Mouse (Mus musculus) lung, adult 18-20 months (tissue): ENCODE results near the gene Cdk5rap2.
A peak's percentile ranks its signal among the peaks of the same experiment; 100 is the strongest.

ENCODE experiments used
- DNase-seq, 2 experiments: peaks; one replicate each; pipeline ENCODE4 v3.0.0; 2022; ENCODE audit warnings: mixed read lengths in 2 of 2

Gene Cdk5rap2

DNA sequence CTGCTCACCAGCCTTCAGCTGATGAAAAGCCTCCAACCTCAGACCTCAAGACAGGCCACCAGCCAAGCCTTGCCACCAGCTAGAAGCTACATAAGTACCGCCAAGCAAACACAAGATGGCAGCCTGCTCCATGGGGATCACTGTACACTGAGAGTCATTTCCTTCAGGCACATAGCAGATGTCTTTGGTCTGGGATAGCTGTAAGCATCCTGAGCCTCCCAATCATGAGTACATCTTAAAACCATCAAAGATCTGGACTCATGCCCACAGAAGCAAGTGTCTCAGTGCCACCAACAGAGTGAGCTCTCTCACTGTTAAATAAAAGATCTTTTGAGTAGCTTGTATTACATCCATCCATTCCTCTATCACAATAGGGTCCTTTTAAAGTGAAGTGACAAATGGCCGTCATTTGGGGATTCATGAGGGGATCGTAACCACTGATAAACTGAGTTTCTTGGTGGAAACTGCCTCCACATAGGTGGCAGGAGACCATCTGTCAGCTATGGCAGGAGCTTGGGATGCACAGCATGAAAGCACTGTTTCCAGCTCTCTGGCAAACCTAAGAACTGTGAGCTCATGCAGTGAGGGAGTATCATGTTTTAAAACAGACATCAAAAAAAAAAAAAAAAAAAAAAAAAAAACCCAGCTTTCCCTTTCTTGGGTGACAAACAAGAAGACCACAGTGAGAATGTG is 150.4 kb downstream of the Cdk5rap2 start:
- DNase-seq = no peak

DNA sequence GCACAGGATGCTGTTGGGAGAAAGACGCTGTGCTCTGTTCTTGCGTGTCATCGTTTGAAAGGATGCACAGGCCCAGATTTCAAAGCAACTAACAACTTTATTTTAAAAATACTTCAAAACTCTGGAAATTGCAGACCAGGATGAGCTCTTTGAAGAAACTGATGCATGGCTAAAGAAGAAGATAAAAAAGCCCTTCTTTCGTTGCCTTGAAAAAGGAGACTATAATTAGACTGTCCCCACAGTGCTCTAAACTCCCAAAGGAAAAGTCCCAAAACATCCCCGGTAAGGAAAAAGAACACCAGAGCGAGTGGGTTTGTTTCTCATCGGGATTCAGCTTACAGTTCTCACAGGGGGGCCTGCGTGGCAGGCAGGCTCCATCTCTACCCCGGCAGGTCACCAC is 151.4 kb downstream of the Cdk5rap2 start:
- DNase-seq = no peak

DNA sequence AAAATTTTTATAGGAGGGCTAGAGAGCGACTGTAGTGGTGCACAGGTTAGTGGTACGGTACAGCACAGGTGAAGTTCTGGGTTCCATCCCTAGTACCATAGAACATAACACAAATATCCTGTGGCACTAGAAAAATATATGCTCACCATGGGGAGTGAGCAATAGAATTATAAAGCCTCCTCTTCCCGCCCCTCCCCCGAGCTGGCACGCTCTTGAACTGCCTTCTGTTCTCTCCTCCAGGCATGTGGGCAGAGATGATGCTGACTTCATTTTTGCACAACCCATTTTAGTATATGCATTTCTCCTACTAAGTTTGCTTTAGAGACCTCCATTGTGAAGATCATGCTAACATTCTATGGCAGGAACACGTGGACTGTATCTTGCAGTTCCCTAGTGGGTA is 152.0 kb downstream of the Cdk5rap2 start:
- DNase-seq = no peak

GRCm38 (mm10) chr4:70251782-70252181 is 158.5 kb downstream of the Cdk5rap2 start:
- DNase-seq = no peak

DNA sequence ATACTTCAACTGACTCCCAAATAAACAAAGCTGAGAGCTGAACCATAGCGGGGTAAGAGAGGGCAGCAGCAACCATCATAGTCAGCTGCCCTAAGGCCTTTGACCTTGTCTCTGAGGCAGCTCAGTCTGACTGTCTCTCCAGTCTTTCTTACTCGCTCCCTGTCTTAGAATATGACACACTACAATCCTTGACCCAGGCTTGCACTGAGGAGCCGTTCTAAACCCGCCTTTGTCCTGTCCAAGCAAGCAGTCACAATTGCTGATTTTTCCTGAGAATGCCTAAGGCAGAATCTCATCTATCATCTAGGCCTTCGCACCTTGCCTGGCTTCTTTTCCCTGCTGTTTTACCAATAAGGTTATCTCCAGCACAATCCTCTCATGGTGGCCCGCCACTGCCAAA is 164.5 kb downstream of the Cdk5rap2 start:
- DNase-seq = no peak

DNA sequence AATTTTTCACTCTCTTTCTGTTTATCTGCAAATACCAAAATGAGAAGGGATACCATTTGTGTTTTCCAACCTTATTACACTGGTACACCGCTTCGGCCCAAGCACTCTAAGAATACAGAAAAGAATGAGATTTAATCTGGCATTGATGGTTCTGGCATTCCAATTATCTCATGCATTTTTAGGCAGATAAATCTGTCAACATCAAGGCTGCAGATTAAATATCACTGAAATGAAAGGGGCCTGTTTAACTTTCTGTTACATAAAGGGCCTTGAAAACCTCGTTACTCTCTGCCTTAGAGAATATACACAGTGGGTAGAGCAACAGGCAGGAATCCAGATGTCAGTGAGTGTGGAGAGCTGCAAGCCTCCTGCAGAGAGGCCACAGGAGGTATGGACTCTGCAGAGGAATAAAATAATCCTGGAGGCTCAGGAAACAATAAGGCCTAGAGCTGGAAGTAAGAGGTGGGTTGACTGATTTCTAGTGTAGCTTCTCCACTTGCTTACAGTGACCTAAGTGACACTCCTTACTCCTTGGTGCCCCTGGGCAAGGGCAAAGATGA is 166.6 kb downstream of the Cdk5rap2 start:
- DNase-seq = no peak

- DNase-seq = no peak
These were observed 170.5 kb downstream of the Cdk5rap2 start for GRCm38 (mm10) chr4:70239731-70240130.

GRCm38 (mm10) chr4:70238862-70239261 is 171.4 kb downstream of the Cdk5rap2 start:
- no peak for DNase-seq

GRCm38 (mm10) chr4:70232383-70232782 is 177.9 kb downstream of the Cdk5rap2 start:
- DNase-seq = no peak

- DNase-seq = no peak
These were observed 180.4 kb downstream of the Cdk5rap2 start for GRCm38 (mm10) chr4:70229874-70230273.

DNA sequence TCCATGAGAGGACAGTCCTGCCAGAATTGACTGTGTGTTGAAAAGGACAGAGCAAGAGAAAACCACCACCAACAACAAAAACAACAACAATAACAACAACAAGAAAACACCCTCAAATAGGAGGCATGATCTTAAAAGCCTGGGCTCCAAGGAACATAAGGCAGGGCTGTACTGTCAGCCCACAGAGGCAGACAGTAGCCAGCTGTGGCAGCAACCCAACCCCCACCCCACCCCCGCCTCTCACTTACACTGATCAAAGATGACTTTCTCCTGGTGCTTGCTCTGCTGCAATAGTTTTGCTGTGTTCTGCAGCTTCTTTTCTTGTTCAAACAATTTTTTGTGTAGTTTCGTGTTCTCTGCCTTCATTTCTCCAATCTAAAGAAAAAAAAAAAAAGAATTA is 181.9 kb downstream of the Cdk5rap2 start:
- DNase-seq = no peak

DNA sequence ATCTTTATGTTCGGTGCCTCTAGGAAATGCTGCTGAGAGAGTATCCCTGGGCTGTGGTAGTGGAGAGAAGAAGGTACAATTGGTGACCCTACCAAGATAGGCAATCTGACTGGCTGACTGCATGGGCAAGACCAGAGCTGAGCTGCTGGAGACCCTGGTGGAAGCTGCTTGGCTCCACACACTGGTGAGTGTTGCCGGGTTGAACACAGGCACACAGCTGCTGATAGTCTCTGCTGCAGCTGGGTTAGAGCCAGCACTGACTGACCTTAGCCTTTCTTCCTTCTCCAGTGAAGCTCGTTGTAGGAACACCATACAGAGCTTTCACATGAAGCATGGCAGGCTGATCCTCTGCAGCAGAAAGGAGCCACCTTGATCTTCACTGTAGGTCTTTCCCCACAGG is 182.6 kb downstream of the Cdk5rap2 start:
- no peak for DNase-seq

GRCm38 (mm10) chr4:70224503-70224902 is 185.7 kb downstream of the Cdk5rap2 start:
- no peak for DNase-seq

- DNase-seq = no peak
These were observed 188.4 kb downstream of the Cdk5rap2 start for GRCm38 (mm10) chr4:70221878-70222277.

DNA sequence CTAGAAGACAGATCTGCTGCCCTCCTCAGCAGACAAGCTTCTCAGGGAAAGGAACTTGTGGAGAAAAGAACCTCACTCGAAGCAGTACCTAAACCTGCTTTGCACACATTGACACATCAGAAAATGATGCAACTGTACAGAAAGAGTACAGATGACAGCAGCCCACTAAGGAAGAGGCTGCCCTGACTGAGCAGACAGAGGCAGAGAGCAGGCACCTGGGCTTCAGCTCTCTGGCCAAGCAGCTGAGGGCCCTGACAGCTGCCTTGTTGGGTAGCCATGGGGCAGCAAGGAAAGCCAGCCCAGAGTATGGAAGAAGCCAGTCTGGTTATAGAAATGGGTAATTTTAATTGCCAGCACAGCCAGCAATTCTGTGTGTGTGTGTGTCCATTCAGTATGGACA is 188.9 kb downstream of the Cdk5rap2 start:
- DNase-seq = no peak

GRCm38 (mm10) chr4:70220277-70221180 is 189.7 kb downstream of the Cdk5rap2 start:
- peak in 1 of 2 experiments; percentile 42 for DNase-seq

DNA sequence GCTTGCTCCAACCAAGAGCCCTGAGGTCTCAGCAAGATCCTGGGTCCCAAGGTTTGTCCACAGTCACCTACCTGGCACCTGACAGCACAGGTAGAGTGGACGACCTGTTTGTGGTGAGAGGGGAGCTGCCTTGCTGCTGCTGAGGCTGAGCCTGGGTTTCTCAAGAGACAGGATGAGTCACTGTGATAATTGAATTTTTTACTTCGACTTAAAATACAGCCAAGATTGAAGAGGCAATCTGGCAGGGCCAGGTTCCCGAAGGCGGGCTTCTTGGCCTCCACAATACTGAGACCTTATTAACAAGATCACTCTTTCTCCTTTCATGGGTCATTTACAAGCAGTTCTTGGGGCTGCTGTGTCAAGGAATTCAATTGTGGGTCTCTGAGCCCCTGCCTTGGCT is 190.5 kb downstream of the Cdk5rap2 start:
- DNase-seq = no peak

DNA sequence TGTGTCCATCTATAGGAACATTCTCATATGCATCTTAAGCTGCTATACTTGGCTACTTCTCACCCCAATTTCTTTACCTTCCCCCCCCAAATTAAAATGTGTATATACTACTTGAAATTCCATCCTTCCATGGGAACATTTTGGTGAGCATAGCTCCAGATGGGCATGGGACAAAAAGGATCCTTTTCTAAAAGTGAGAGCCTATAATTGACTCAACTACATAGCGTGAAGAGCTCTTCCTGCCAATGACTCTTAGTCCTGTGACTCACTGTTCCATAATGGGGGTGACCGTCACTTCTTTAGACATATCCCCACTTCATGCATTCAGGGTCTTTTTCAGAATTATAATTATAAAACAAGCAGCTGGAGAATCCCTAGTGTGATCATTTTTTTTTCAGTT is 224.3 kb downstream of the Cdk5rap2 start:
- DNase-seq = no peak
